Mouse (Mus musculus) urinary bladder, adult 2 months (tissue): ENCODE results near the gene Lsm7. TPM values are rescaled to one million over a fixed set of nuclear protein-coding genes. Genes with fewer than 3 reads are reported as not detected.

Source experiments
- DNase-seq: peaks from one replicate; pipeline ENCODE4 v3.0.0; 2022; ENCODE audit warnings: low spot score
- polyA plus RNA-seq: library from polyadenylated mRNA; depleted of rRNA; stranded (reverse); fragments of >200 nt; gene quantifications from 2 replicates; pipeline ENCODE4 v1.2.3, GENCODE M21; 2012

The Lsm7 gene
- polyA plus RNA-seq, 1 experiment, result 147 TPM

GRCm38 (mm10) chr10:80876028-80876427 is 21.0 kb upstream of the Lsm7 start:
- DNase-seq, result no peak

- DNase-seq, result no peak
These were observed 19.0 kb upstream of the Lsm7 start for GRCm38 (mm10) chr10:80874035-80874434.

- no peak for DNase-seq
These were observed 16.6 kb upstream of the Lsm7 start, which contains the start of gene Tmprss9 for GRCm38 (mm10) chr10:80871581-80871980. Tmprss9 (plus strand) TSS chr10:80871848.

GRCm38 (mm10) chr10:80870993-80871392 is 16.0 kb upstream of the Lsm7 start:
- DNase-seq, result no peak

- DNase-seq, result no peak
These were observed 9.4 kb upstream of the Lsm7 start for GRCm38 (mm10) chr10:80864446-80864845.

- no peak for DNase-seq
These were observed 7.3 kb upstream of the Lsm7 start for GRCm38 (mm10) chr10:80862305-80862704.

- DNase-seq, result no peak
These were observed 3.4 kb upstream of the Lsm7 start for GRCm38 (mm10) chr10:80858350-80858935.

GRCm38 (mm10) chr10:80857848-80858247 is 2.8 kb upstream of the Lsm7 start:
- DNase-seq, result no peak

- no peak for DNase-seq
These were observed 2.4 kb upstream of the Lsm7 start for GRCm38 (mm10) chr10:80857386-80857785.

GRCm38 (mm10) chr10:80856908-80857307 is 1.9 kb upstream of the Lsm7 start:
- DNase-seq, result no peak

GRCm38 (mm10) chr10:80856267-80856666 is 1.3 kb upstream of the Lsm7 start:
- no peak for DNase-seq

- DNase-seq, result no peak
These were observed 702 bp upstream of the Lsm7 start for GRCm38 (mm10) chr10:80855749-80856073.

- no peak for DNase-seq
These were observed 6.4 kb downstream of the Lsm7 start for GRCm38 (mm10) chr10:80848571-80848970.

- no peak for DNase-seq
These were observed 9.3 kb downstream of the Lsm7 start for GRCm38 (mm10) chr10:80845732-80846131.

GRCm38 (mm10) chr10:80845055-80845693 is 9.8 kb downstream of the Lsm7 start:
- DNase-seq, result no peak

GRCm38 (mm10) chr10:80843931-80844547 is 11.0 kb downstream of the Lsm7 start, which contains the start of gene Lingo3:
Lingo3 (minus strand) TSS chr10:80844039.
- DNase-seq, result no peak

- no peak for DNase-seq
These were observed 11.7 kb downstream of the Lsm7 start for GRCm38 (mm10) chr10:80843087-80843930.

- DNase-seq, result no peak
These were observed 12.7 kb downstream of the Lsm7 start for GRCm38 (mm10) chr10:80842334-80842733.

GRCm38 (mm10) chr10:80841685-80842084 is 13.3 kb downstream of the Lsm7 start:
- DNase-seq, result no peak

GRCm38 (mm10) chr10:80839848-80840247 is 15.2 kb downstream of the Lsm7 start:
- DNase-seq, result no peak

- DNase-seq, result no peak
These were observed 16.6 kb downstream of the Lsm7 start for GRCm38 (mm10) chr10:80838346-80838912.

GRCm38 (mm10) chr10:80837827-80838226 is 17.2 kb downstream of the Lsm7 start:
- DNase-seq, result no peak
